Comparison of ENCODE assay signal across 7 mouse cellular contexts in genomic region chr19:44195138-44195537, GRCm38 (mm10). TPM values are rescaled to one million over a fixed set of nuclear protein-coding genes. Genes with fewer than 3 reads are reported as not detected.
DNase-seq lines count a peak whose midpoint lies in the region; ATAC-seq and TF ChIP-seq lines count a peak whose summit lies in the region.

No protein-coding gene starts in this region.

- in situ Hi-C loops in Patski (cut with MboI; ENCODE audit: low pct_unique_long_range_greater_than_20kb), result no loop called here

- peak; percentile 90 for TF ChIP-seq CTCF in Patski (IDR thresholded peaks at IDR 0.05)

- no peak for ATAC-seq in Patski

- DNase-seq in CD8-positive naive resting alpha-beta T cell, adult 2 months (ENCODE audit: low read depth in 2 of 2, low spot score in 2 of 2), result peak; percentile 49 to 54
- no peak for DNase-seq in Patski (ENCODE audit: low read depth, low spot score)
- DNase-seq in cerebellum, adult 9-11 months, result peak; percentile 69
- DNase-seq in frontal cortex, postnatal 36 days (ENCODE audit: low spot score in 2 of 2), result peak; percentile 65 to 75
- peak; percentile 69 for DNase-seq in layer of hippocampus, adult 11-12 months (ENCODE audit: low spot score)
- peak; percentile 80 for DNase-seq in lung, postnatal 10 days
- DNase-seq in right cerebral cortex, postnatal 4 days, result peak; percentile 84

- POLR2A ChIA-PET in Patski (lab: Charles Lee), result no interaction called here

- CTCF ChIA-PET in Patski (lab: Charles Lee), result interaction anchor here (0.8 to 1.9 kb wide), 10 partner anchors 13 to 100 kb away, joined by 3 to 10 read pairs (median 4); no protein-coding TSS in a partner anchor

- H3K27me3 ChIP-seq in Patski, result peaks cover 23% of the 10 kb centered on the region

RNA-seq across cellular contexts. Expression of gene Pkd2l1, which starts 2.9 kb away (rescaled TPM):
- 0.03 TPM for polyA plus RNA-seq in Patski (2021)

RNA-seq across cellular contexts. Expression of gene Scd3, which starts 7.9 kb away (rescaled TPM):
- 0.05 TPM for polyA plus RNA-seq in Patski (2021)

RNA-seq across cellular contexts. Expression of gene Bloc1s2, which starts 48.9 kb away (rescaled TPM):
- polyA plus RNA-seq in Patski (2021), result 71.1 TPM

RNA-seq across cellular contexts. Expression of gene Cwf19l1, which starts 59.5 kb away (rescaled TPM):
- polyA plus RNA-seq in Patski (2021), result 21.9 TPM
